Mouse (Mus musculus) intestine, embryonic 16.5 days (tissue): ENCODE results near the gene 4930518I15Rik. TPM values are rescaled to one million over a fixed set of nuclear protein-coding genes. Genes with fewer than 3 reads are reported as not detected.
A peak's percentile ranks its signal among the peaks of the same experiment; 100 is the strongest.
"Not testable (repeated sequence)": the region's sequence is repeated elsewhere in the genome, so short reads cannot be mapped to it uniquely, and the experiment has no call there.

Source experiments
- ATAC-seq: fragments of 200-750 bp; cut with Nextera tagmentation; 2 replicates; pipeline ENCODE4 v1.8.0; 2017; ENCODE audit warnings: moderate TSS enrichment, moderate library complexity
- H3K27ac ChIP-seq: fragments of 300-500 bp; sonication (generic); 2 replicates; pipeline ENCODE4 v1.5.1; 2014; ENCODE audit warnings: mild to moderate bottlenecking, low read length
- H3K27me3 ChIP-seq: fragments of 300-500 bp; sonication (generic); replicated peaks from 2 replicates; pipeline ENCODE4 v1.6.1; 2014; ENCODE audit warnings: low read length, control low read depth, mixed read lengths; ENCODE audit not compliant: control insufficient read depth, insufficient read depth
- H3K36me3 ChIP-seq: fragments of 300-500 bp; sonication (generic); 2 replicates; pipeline ENCODE4 v1.6.1; 2014; ENCODE audit warnings: low read length, control low read depth; ENCODE audit not compliant: control insufficient read depth, insufficient read depth
- H3K4me1 ChIP-seq: fragments of 300-500 bp; sonication (generic); 2 replicates; pipeline ENCODE4 v1.6.1; 2014; ENCODE audit warnings: low read length, control low read depth, mixed read lengths; ENCODE audit not compliant: control insufficient read depth, insufficient read depth
- H3K4me2 ChIP-seq: fragments of 300-500 bp; sonication (generic); 2 replicates; pipeline ENCODE4 v1.6.1; 2014; ENCODE audit warnings: low read depth, low read length, control low read depth
- H3K4me3 ChIP-seq: fragments of 300-500 bp; sonication (generic); 2 replicates; pipeline ENCODE4 v1.5.1; 2014; ENCODE audit warnings: mild to moderate bottlenecking, low read length
- H3K9ac ChIP-seq: fragments of 300-500 bp; sonication (generic); 2 replicates; pipeline ENCODE4 v1.6.1; 2014; ENCODE audit warnings: low read depth, low read length
- H3K9me3 ChIP-seq: fragments of 300-500 bp; sonication (generic); 2 replicates; pipeline ENCODE4 v1.6.1; 2016; ENCODE audit warnings: low read length, control low read depth; ENCODE audit not compliant: control insufficient read depth
- WGBS: fragments of 180-500 bp; shearing (Covaris S2); extraction: QIAGEN DNeasy Blood & Tissue Kit; methylation state at CpG from one replicate; pipeline ENCODE4 v1.1.7; 2014; 5-methylcytosine and 5-hydroxymethylcytosine counted together
- polyA plus RNA-seq: library from polyadenylated mRNA; unstranded; fragments of >200 nt; fragmentation: Nextera tagmentation; extraction: Ambion mirVana; gene quantifications from 2 replicates; pipeline ENCODE4 v1.2.1, GENCODE M21; 2015

Gene 4930518I15Rik
- 5.1 and 5.3 TPM in 2 replicates for polyA plus RNA-seq

- no peaks in the 10 kb centered on the region for H3K36me3 ChIP-seq
- H3K4me2 ChIP-seq, result no peak within 1 kb of the TSS
- peaks cover 22% of the 10 kb centered on the region for H3K4me1 ChIP-seq
- WGBS, result 88% methylated on average over 2 of the region's 2 CpGs
- peak within 1 kb of the TSS; percentile 57 for H3K27ac ChIP-seq
- H3K4me3 ChIP-seq, result no peak within 1 kb of the TSS
- H3K9me3 ChIP-seq, result no peaks in the 10 kb centered on the region
- H3K27me3 ChIP-seq, result no peaks in the 10 kb centered on the region
- no peak for ATAC-seq
- no peak within 1 kb of the TSS for H3K9ac ChIP-seq
Measured at GRCm38 (mm10) chr2:156857835-156858234, at the start of gene 4930518I15Rik. Gene 4930518I15Rik (minus strand): TSS chr2:156857946.

- not testable (repeated sequence) for H3K4me1 ChIP-seq, H3K36me3 ChIP-seq, H3K4me2 ChIP-seq, H3K27me3 ChIP-seq, H3K4me3 ChIP-seq, ATAC-seq, H3K27ac ChIP-seq, H3K9ac ChIP-seq, H3K9me3 ChIP-seq
- whole genome bisulfite sequencing, result 36% methylated on average over 4 of the region's 4 CpGs
Measured at GRCm38 (mm10) chr2:156905931-156906330, 48.2 kb upstream of the 4930518I15Rik start.

GRCm38 (mm10) chr2:156904976-156905717, 47.4 kb upstream of the 4930518I15Rik start:
- ATAC-seq, result no peak
- 24% methylated on average over 6 of the region's 6 CpGs for WGBS
- Histone ChIP-seq H3K4me2 (no peak overlapping the region), H3K27me3 (no peaks in the 10 kb centered on the region), H3K9me3 (no peaks in the 10 kb centered on the region), H3K36me3 (no peaks in the 10 kb centered on the region), H3K4me3 (no peak overlapping the region), H3K4me1 (no peaks in the 10 kb centered on the region), H3K27ac (no peak overlapping the region), H3K9ac (no peak overlapping the region)

GRCm38 (mm10) chr2:156903367-156903766, 45.6 kb upstream of the 4930518I15Rik start:
- WGBS, result 27% methylated on average over 2 of the region's 2 CpGs
- no peak overlapping the region for H3K4me2 ChIP-seq
- no peaks in the 10 kb centered on the region for H3K27me3 ChIP-seq
- no peaks in the 10 kb centered on the region for H3K4me1 ChIP-seq
- ATAC-seq, result no peak
- H3K9me3 ChIP-seq, result no peaks in the 10 kb centered on the region
- H3K27ac ChIP-seq, result no peak overlapping the region
- no peak overlapping the region for H3K4me3 ChIP-seq
- no peak overlapping the region for H3K9ac ChIP-seq
- no peaks in the 10 kb centered on the region for H3K36me3 ChIP-seq

- H3K9me3 ChIP-seq, H3K27ac ChIP-seq, H3K9ac ChIP-seq, H3K4me2 ChIP-seq, H3K27me3 ChIP-seq, H3K4me3 ChIP-seq, ATAC-seq, H3K36me3 ChIP-seq, H3K4me1 ChIP-seq: not testable (repeated sequence)
- WGBS, result 76% methylated on average over 4 of the region's 4 CpGs
Measured at GRCm38 (mm10) chr2:156902411-156902810, 44.7 kb upstream of the 4930518I15Rik start.

- 62% methylated on average over 6 of the region's 6 CpGs for WGBS
- H3K27ac ChIP-seq, result no peak overlapping the region
- ATAC-seq, result no peak
Measured at GRCm38 (mm10) chr2:156901883-156902282, 44.1 kb upstream of the 4930518I15Rik start.

GRCm38 (mm10) chr2:156901344-156901743, 43.6 kb upstream of the 4930518I15Rik start:
- Histone ChIP-seq H3K4me2 (no peak overlapping the region), H3K27ac (no peak overlapping the region), H3K27me3 (no peaks in the 10 kb centered on the region), H3K36me3 (no peaks in the 10 kb centered on the region), H3K4me1 (no peaks in the 10 kb centered on the region), H3K9ac (no peak overlapping the region), H3K9me3 (no peaks in the 10 kb centered on the region), H3K4me3 (no peak overlapping the region)
- no peak for ATAC-seq
- 54% methylated on average over 2 of the region's 2 CpGs for WGBS

More at GRCm38 (mm10) chr2:156901883-156902282, 44.1 kb upstream of the 4930518I15Rik start:
- H3K9me3 ChIP-seq, result no peaks in the 10 kb centered on the region
- H3K4me1 ChIP-seq, result no peaks in the 10 kb centered on the region
- no peaks in the 10 kb centered on the region for H3K27me3 ChIP-seq
- no peak overlapping the region for H3K4me2 ChIP-seq
- H3K9ac ChIP-seq, result no peak overlapping the region
- no peaks in the 10 kb centered on the region for H3K36me3 ChIP-seq
- H3K4me3 ChIP-seq, result no peak overlapping the region

- Histone ChIP-seq H3K4me1 (no peaks in the 10 kb centered on the region; the same call in 1 of the 2 replicates), H3K9me3 (no peaks in the 10 kb centered on the region), H3K4me2 (no peak overlapping the region), H3K9ac (no peak overlapping the region), H3K4me3 (no peak overlapping the region), H3K27me3 (no peaks in the 10 kb centered on the region), H3K27ac (no peak overlapping the region), H3K36me3 (no peaks in the 10 kb centered on the region)
- ATAC-seq, result no peak
- 76% methylated on average over 4 of the region's 4 CpGs for WGBS
Measured at GRCm38 (mm10) chr2:156899184-156899583, 41.4 kb upstream of the 4930518I15Rik start.

- no peak for ATAC-seq
- 52% methylated on average over 4 of the region's 4 CpGs for WGBS
Measured at GRCm38 (mm10) chr2:156898374-156898773, 40.6 kb upstream of the 4930518I15Rik start.

More at GRCm38 (mm10) chr2:156898374-156898773, 40.6 kb upstream of the 4930518I15Rik start:
- Histone ChIP-seq H3K27me3 (no peaks in the 10 kb centered on the region), H3K4me2 (no peak overlapping the region), H3K4me3 (no peak overlapping the region), H3K36me3 (no peaks in the 10 kb centered on the region), H3K9ac (no peak overlapping the region), H3K4me1 (no peaks in the 10 kb centered on the region; the same call in 1 of the 2 replicates), H3K9me3 (no peaks in the 10 kb centered on the region), H3K27ac (no peak overlapping the region)
